Mouse (Mus musculus) neural tube, embryonic 13.5 days (tissue): ENCODE data around the gene Nfya. TPM values are rescaled to one million over a fixed set of nuclear protein-coding genes. Genes with fewer than 3 reads are reported as not detected.

Experiments
- ATAC-seq: fragments of 200-750 bp; cut with Nextera tagmentation; 2 replicates; pipeline ENCODE4 v1.8.0; 2017; ENCODE audit warnings: low read depth, mild to moderate bottlenecking, moderate TSS enrichment, moderate library complexity
- H3K27ac ChIP-seq: fragments of 300-500 bp; sonication (generic); replicated peaks from 2 replicates; pipeline ENCODE4 v1.5.1; 2015; ENCODE audit warnings: moderate library complexity, mild to moderate bottlenecking, inconsistent platforms
- H3K27me3 ChIP-seq: fragments of 300-500 bp; sonication (generic); 2 replicates; pipeline ENCODE4 v1.6.1; 2015; ENCODE audit warnings: mild to moderate bottlenecking, inconsistent platforms
- H3K36me3 ChIP-seq: fragments of 300-500 bp; sonication (generic); 2 replicates; pipeline ENCODE4 v1.6.1; 2015; ENCODE audit warnings: mild to moderate bottlenecking, inconsistent platforms
- H3K4me1 ChIP-seq: fragments of 300-500 bp; sonication (generic); replicated peaks from 2 replicates; pipeline ENCODE4 v1.6.1; 2015; ENCODE audit warnings: inconsistent platforms
- H3K4me2 ChIP-seq: fragments of 300-500 bp; sonication (generic); 2 replicates; pipeline ENCODE4 v1.6.1; 2015; ENCODE audit warnings: inconsistent platforms, mild to moderate bottlenecking, moderate library complexity
- H3K4me3 ChIP-seq: fragments of 300-500 bp; sonication (generic); 2 replicates; pipeline ENCODE4 v1.5.1; 2015; ENCODE audit warnings: mild to moderate bottlenecking, inconsistent platforms
- H3K9ac ChIP-seq: fragments of 300-500 bp; sonication (generic); 2 replicates; pipeline ENCODE4 v1.6.1; 2015; ENCODE audit warnings: moderate library complexity, mild to moderate bottlenecking, inconsistent platforms
- H3K9me3 ChIP-seq: fragments of 300-500 bp; sonication (generic); 2 replicates; pipeline ENCODE4 v1.6.1; 2016; ENCODE audit warnings: inconsistent platforms
- WGBS: fragments of 180-500 bp; shearing (Covaris S2); methylation state at CpG from one replicate; pipeline ENCODE4 v1.1.7; 2015; 5-methylcytosine and 5-hydroxymethylcytosine counted together
- polyA plus RNA-seq: library from polyadenylated mRNA; unstranded; fragments of >200 nt; fragmentation: Nextera tagmentation; extraction: Ambion mirVana; gene quantifications from 2 replicates; pipeline ENCODE4 v1.2.1, GENCODE M21; 2015

The Nfya gene
- polyA plus RNA-seq, 1 experiment from 2014 or later = 12.1 TPM

GRCm38 (mm10) chr17:48425823-48426612 is 16.3 kb upstream of the Nfya start:
- Histone ChIP-seq H3K27me3 (no peaks in the 10 kb centered on the region), H3K9me3 (no peaks in the 10 kb centered on the region), H3K4me2 (no peak overlapping the region), H3K27ac (no peak overlapping the region), H3K4me1 (peaks cover 17% of the 10 kb centered on the region), H3K9ac (no peak overlapping the region), H3K4me3 (no peak overlapping the region), H3K36me3 (no peaks in the 10 kb centered on the region)
- 44% methylated on average over 9 of the region's 9 CpGs for WGBS
- ATAC-seq = no peak

GRCm38 (mm10) chr17:48424237-48424636 is 14.5 kb upstream of the Nfya start:
- Histone ChIP-seq H3K4me3 (no peak overlapping the region), H3K9me3 (no peaks in the 10 kb centered on the region), H3K4me1 (peaks cover 17% of the 10 kb centered on the region), H3K36me3 (no peaks in the 10 kb centered on the region), H3K27ac (no peak overlapping the region), H3K9ac (no peak overlapping the region), H3K27me3 (no peaks in the 10 kb centered on the region), H3K4me2 (no peak overlapping the region)
- WGBS = 87% methylated on average over 9 of the region's 9 CpGs
- ATAC-seq = no peak

- H3K27ac ChIP-seq = no peak overlapping the region
- no peak for ATAC-seq
- H3K9ac ChIP-seq = no peak overlapping the region
- H3K9me3 ChIP-seq = no peaks in the 10 kb centered on the region
- 62% methylated on average over 2 of the region's 2 CpGs for WGBS
- no peak overlapping the region for H3K4me3 ChIP-seq
- H3K27me3 ChIP-seq = no peaks in the 10 kb centered on the region
- H3K4me2 ChIP-seq = no peak overlapping the region
- no peaks in the 10 kb centered on the region for H3K4me1 ChIP-seq
- H3K36me3 ChIP-seq = peaks cover 26% of the 10 kb centered on the region
Observed at GRCm38 (mm10) chr17:48419571-48419970, 9.9 kb upstream of the Nfya start.

- H3K36me3 ChIP-seq = peaks cover 31% of the 10 kb centered on the region
- H3K9me3 ChIP-seq = no peaks in the 10 kb centered on the region
- H3K9ac ChIP-seq = no peak overlapping the region
- H3K27ac ChIP-seq = no peak overlapping the region
- H3K27me3 ChIP-seq = no peaks in the 10 kb centered on the region
- no peaks in the 10 kb centered on the region for H3K4me1 ChIP-seq
- WGBS = 100% methylated on average over 1 of the region's 1 CpGs
- no peak for ATAC-seq
- no peak overlapping the region for H3K4me3 ChIP-seq
- H3K4me2 ChIP-seq = no peak overlapping the region
Observed at GRCm38 (mm10) chr17:48418781-48419180, 9.1 kb upstream of the Nfya start.

GRCm38 (mm10) chr17:48418174-48418573 is 8.5 kb upstream of the Nfya start:
- Histone ChIP-seq H3K36me3 (peaks cover 31% of the 10 kb centered on the region), H3K4me2 (no peak overlapping the region), H3K9me3 (no peaks in the 10 kb centered on the region), H3K9ac (no peak overlapping the region), H3K4me3 (no peak overlapping the region), H3K4me1 (no peaks in the 10 kb centered on the region), H3K27ac (no peak overlapping the region), H3K27me3 (no peaks in the 10 kb centered on the region)
- WGBS = 87% methylated on average over 7 of the region's 7 CpGs
- no peak for ATAC-seq

- no peak overlapping the region for H3K27ac ChIP-seq
- no peak overlapping the region for H3K4me2 ChIP-seq
- no peak overlapping the region for H3K4me3 ChIP-seq
- H3K9ac ChIP-seq = no peak overlapping the region
- no peaks in the 10 kb centered on the region for H3K4me1 ChIP-seq
- 94% methylated on average over 6 of the region's 6 CpGs for WGBS
- peaks cover 34% of the 10 kb centered on the region for H3K36me3 ChIP-seq
- no peak for ATAC-seq
- H3K27me3 ChIP-seq = no peaks in the 10 kb centered on the region
- no peaks in the 10 kb centered on the region for H3K9me3 ChIP-seq
Observed at GRCm38 (mm10) chr17:48417521-48417920, 7.8 kb upstream of the Nfya start.

- 89% methylated on average over 14 of the region's 14 CpGs for WGBS
- no peaks in the 10 kb centered on the region for H3K27me3 ChIP-seq
- no peak overlapping the region for H3K4me3 ChIP-seq
- H3K4me1 ChIP-seq = peaks cover 6% of the 10 kb centered on the region
- no peak overlapping the region for H3K4me2 ChIP-seq
- ATAC-seq = peak; percentile 85; the same call in 1 of the 2 replicates
- no peak overlapping the region for H3K9ac ChIP-seq
- no peak overlapping the region for H3K27ac ChIP-seq
- H3K36me3 ChIP-seq = peaks cover 34% of the 10 kb centered on the region
- H3K9me3 ChIP-seq = no peaks in the 10 kb centered on the region
Observed at GRCm38 (mm10) chr17:48416425-48417195, 6.9 kb upstream of the Nfya start.

- ATAC-seq = no peak
- H3K4me1 ChIP-seq = peaks cover 12% of the 10 kb centered on the region
- H3K4me2 ChIP-seq = no peak overlapping the region
- no peak overlapping the region for H3K27ac ChIP-seq
- peaks cover 34% of the 10 kb centered on the region for H3K36me3 ChIP-seq
- no peaks in the 10 kb centered on the region for H3K9me3 ChIP-seq
- 85% methylated on average over 7 of the region's 7 CpGs for WGBS
- H3K27me3 ChIP-seq = no peaks in the 10 kb centered on the region
- no peak overlapping the region for H3K4me3 ChIP-seq
- H3K9ac ChIP-seq = no peak overlapping the region
Observed at GRCm38 (mm10) chr17:48416011-48416410, 6.3 kb upstream of the Nfya start.

GRCm38 (mm10) chr17:48411241-48411640 is 1.5 kb upstream of the Nfya start:
- WGBS = 61% methylated on average over 8 of the region's 8 CpGs
- H3K4me1 ChIP-seq = peaks cover 35% of the 10 kb centered on the region
- H3K9ac ChIP-seq = peak overlapping the region; percentile 84
- no peaks in the 10 kb centered on the region for H3K27me3 ChIP-seq
- ATAC-seq = no peak
- H3K36me3 ChIP-seq = peaks cover 24% of the 10 kb centered on the region
- no peaks in the 10 kb centered on the region for H3K9me3 ChIP-seq
- H3K27ac ChIP-seq = peak overlapping the region; percentile 97
- H3K4me3 ChIP-seq = peak overlapping the region; percentile 87
- H3K4me2 ChIP-seq = peak overlapping the region; percentile 72

- Histone ChIP-seq H3K9me3 (no peaks in the 10 kb centered on the region), H3K36me3 (peaks cover 15% of the 10 kb centered on the region), H3K27me3 (no peaks in the 10 kb centered on the region), H3K27ac (peak overlapping the region; percentile 97), H3K4me1 (peaks cover 35% of the 10 kb centered on the region), H3K9ac (peak overlapping the region; percentile 84), H3K4me3 (peak overlapping the region; percentile 87), H3K4me2 (peak overlapping the region; percentile 72)
- WGBS = under 1% methylated on average over 13 of the region's 13 CpGs
- ATAC-seq = peak; percentile 23
Observed at GRCm38 (mm10) chr17:48410299-48410785, 636 bp upstream of the Nfya start.

- Histone ChIP-seq H3K9me3 (no peaks in the 10 kb centered on the region), H3K27ac (peak overlapping the region; percentile 100), H3K9ac (peak overlapping the region; percentile 99), H3K27me3 (no peaks in the 10 kb centered on the region), H3K4me3 (peak overlapping the region; percentile 87), H3K4me1 (peaks cover 35% of the 10 kb centered on the region), H3K36me3 (peaks cover 4% of the 10 kb centered on the region; the same call in 1 of the 2 replicates), H3K4me2 (peak overlapping the region; percentile 73)
- under 1% methylated on average over 47 of the region's 47 CpGs for WGBS
- peak; percentile 52 for ATAC-seq
Observed at GRCm38 (mm10) chr17:48408526-48409291, 997 bp downstream of the Nfya start.
